Mouse (Mus musculus) neural tube, embryonic 12.5 days (tissue): ENCODE results near the gene Psmb5. TPM values are rescaled to one million over a fixed set of nuclear protein-coding genes. Genes with fewer than 3 reads are reported as not detected.

ENCODE experiments used
- ATAC-seq: fragments of 200-750 bp; cut with Nextera tagmentation; 2 replicates; pipeline ENCODE4 v1.8.0; 2017; ENCODE audit warnings: low read depth, mild to moderate bottlenecking, moderate TSS enrichment, moderate library complexity; ENCODE audit not compliant: low FRiP score
- H3K27ac ChIP-seq: fragments of 300-500 bp; sonication (generic); 2 replicates; pipeline ENCODE4 v1.5.1; 2016
- H3K27me3 ChIP-seq: fragments of 300-500 bp; sonication (generic); replicated peaks from 2 replicates; pipeline ENCODE4 v1.6.1; 2016; ENCODE audit warnings: mild to moderate bottlenecking
- H3K36me3 ChIP-seq: fragments of 300-500 bp; sonication (generic); 2 replicates; pipeline ENCODE4 v1.6.1; 2016; ENCODE audit warnings: mild to moderate bottlenecking
- H3K4me1 ChIP-seq: fragments of 300-500 bp; sonication (generic); 2 replicates; pipeline ENCODE4 v1.6.1; 2016
- H3K4me2 ChIP-seq: fragments of 300-500 bp; sonication (generic); replicated peaks from 2 replicates; pipeline ENCODE4 v1.6.1; 2016; ENCODE audit warnings: mild to moderate bottlenecking
- H3K4me3 ChIP-seq: fragments of 300-500 bp; sonication (generic); 2 replicates; pipeline ENCODE4 v1.5.1; 2016
- H3K9ac ChIP-seq: fragments of 300-500 bp; sonication (generic); 2 replicates; pipeline ENCODE4 v1.6.1; 2016; ENCODE audit warnings: mild to moderate bottlenecking
- H3K9me3 ChIP-seq: fragments of 300-500 bp; sonication (generic); 2 replicates; pipeline ENCODE4 v1.6.1; 2016; ENCODE audit warnings: mild to moderate bottlenecking
- WGBS: fragments of 180-500 bp; shearing (Covaris S2); methylation state at CpG from one replicate; pipeline ENCODE4 v1.1.7; 2016; 5-methylcytosine and 5-hydroxymethylcytosine counted together
- microRNA counts: library from miRNA; unstranded; fragments of <30 nt; microRNA quantifications from one replicate; lab custom pipeline; 2017
- microRNA-seq: library from miRNA; unstranded; fragments of <30 nt; microRNA quantifications from one replicate; pipeline ENCODE4, GENCODE M21; 2017
- polyA plus RNA-seq: library from polyadenylated mRNA; unstranded; fragments of >200 nt; fragmentation: Nextera tagmentation; extraction: Ambion mirVana; gene quantifications from 2 replicates; pipeline ENCODE4 v1.2.1, GENCODE M21; 2016

The Psmb5 gene
- polyA plus RNA-seq, 1 experiment from 2014 or later, result 404 TPM

DNA sequence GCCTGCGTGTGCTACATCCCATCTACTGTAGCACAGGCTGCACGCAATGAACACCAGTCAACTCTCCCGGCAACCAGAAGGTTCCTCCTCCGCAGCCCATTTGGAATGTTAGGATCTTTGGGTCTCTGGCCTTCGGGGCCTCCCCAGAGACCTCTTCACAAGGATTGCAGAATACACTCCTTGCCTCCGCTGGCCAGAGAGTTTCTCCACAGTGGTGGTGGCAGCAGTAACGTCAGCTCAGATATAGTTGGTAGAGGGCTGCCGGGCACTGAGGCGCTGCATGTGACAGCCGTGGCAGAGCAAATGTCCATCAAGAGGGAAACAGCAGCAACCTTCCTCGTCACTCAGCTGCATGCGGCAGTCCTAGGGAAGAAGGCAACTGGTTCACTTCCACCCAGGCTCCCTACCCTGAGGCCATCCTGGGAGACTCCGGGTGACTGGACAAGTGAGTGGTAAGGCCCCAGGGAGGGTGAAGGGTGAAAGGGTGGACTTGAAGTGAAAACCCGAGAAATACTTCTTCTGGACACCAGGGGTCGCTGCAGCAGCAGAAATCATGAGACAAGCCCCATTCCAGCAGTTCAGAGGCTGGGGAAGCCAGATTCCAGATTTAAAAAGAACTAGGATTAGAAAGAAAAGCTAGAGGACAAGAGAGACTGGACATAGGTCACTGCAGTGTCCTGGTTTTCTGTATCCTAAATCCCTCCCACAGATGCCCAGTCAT, 49.0 kb downstream of the Psmb5 start:
- no peak for ATAC-seq
- no peaks in the 10 kb centered on the region for H3K9me3 ChIP-seq
- peaks cover 30% of the 10 kb centered on the region for H3K4me1 ChIP-seq
- H3K27ac ChIP-seq, result no peak overlapping the region
- peaks cover 35% of the 10 kb centered on the region for H3K36me3 ChIP-seq
- no peak overlapping the region for H3K4me2 ChIP-seq
- no peak overlapping the region for H3K4me3 ChIP-seq
- no peak overlapping the region for H3K9ac ChIP-seq
- 75% methylated on average over 15 of the region's 15 CpGs for WGBS
- no peaks in the 10 kb centered on the region for H3K27me3 ChIP-seq

MicroRNAs encoded within 50 kb of the gene (microRNA counts, 519-probe panel; counts per million panel counts)
- microRNA mmu-miR-686 (lab: Ali Mortazavi, UCI), result 342 counts per million, percentile 67 among the panel's probes with 10 or more counts

Small RNA genes within 50 kb of the gene (microRNA-seq; reads per million reads assigned to microRNA genes)
- gene Mir686, result not detected
- not detected for gene Mir6948

Other genes with a start within 250 kb of the Psmb5 start
- 5.6 and 5.7 TPM in 2 replicates for gene Slc7a7, start 200.2 kb downstream of the Psmb5 start, polyA plus RNA-seq
- gene Mrpl52, start 191.1 kb downstream of the Psmb5 start, polyA plus RNA-seq, result 250 and 276 TPM in 2 replicates
- gene Mmp14, start 186.4 kb downstream of the Psmb5 start, polyA plus RNA-seq, result 79.5 and 81.0 TPM in 2 replicates
- 34.9 and 37.5 TPM in 2 replicates for gene Lrp10, start 153.9 kb downstream of the Psmb5 start, polyA plus RNA-seq
- gene Rem2, start 141.9 kb downstream of the Psmb5 start, polyA plus RNA-seq, result 40.0 and 41.4 TPM in 2 replicates
- gene Prmt5, start 100.5 kb downstream of the Psmb5 start, polyA plus RNA-seq, result 102 and 105 TPM in 2 replicates
- 32.1 and 37.9 TPM in 2 replicates for gene Haus4, start 63.4 kb downstream of the Psmb5 start, polyA plus RNA-seq
- gene Ajuba, start 40.5 kb downstream of the Psmb5 start, polyA plus RNA-seq, result 32.9 and 36.6 TPM in 2 replicates
- 8.4 and 8.6 TPM in 2 replicates for gene 4931414P19Rik, start 12.0 kb downstream of the Psmb5 start, polyA plus RNA-seq
- not detected in 2 replicates for gene Psmb11, start 3.4 kb upstream of the Psmb5 start, polyA plus RNA-seq
- not detected in 2 replicates for gene Gm17606, start 22.9 kb upstream of the Psmb5 start, polyA plus RNA-seq
- 9.5 and 10.0 TPM in 2 replicates for gene Cdh24, start 23.3 kb upstream of the Psmb5 start, polyA plus RNA-seq
- gene 1700123O20Rik, start 68.2 kb upstream of the Psmb5 start, polyA plus RNA-seq, result 92.0 and 93.3 TPM in 2 replicates
- gene Acin1, start 68.9 kb upstream of the Psmb5 start, polyA plus RNA-seq, result 140 and 167 TPM in 2 replicates
- 0.10 and 0.17 TPM in 2 replicates for gene Gm29776, start 80.8 kb upstream of the Psmb5 start, polyA plus RNA-seq
- gene Cebpe, start 94.2 kb upstream of the Psmb5 start, polyA plus RNA-seq, result 0.15 TPM in 1 of 2 replicates, not detected in the other
- 3.1 and 3.7 TPM in 2 replicates for gene Slc7a8, start 163.9 kb upstream of the Psmb5 start, polyA plus RNA-seq
- not detected in 2 replicates for gene Rnf212b, start 196.1 kb upstream of the Psmb5 start, polyA plus RNA-seq